15 mouse cellular contexts compared by ENCODE assay signal in the genomic region with DNA sequence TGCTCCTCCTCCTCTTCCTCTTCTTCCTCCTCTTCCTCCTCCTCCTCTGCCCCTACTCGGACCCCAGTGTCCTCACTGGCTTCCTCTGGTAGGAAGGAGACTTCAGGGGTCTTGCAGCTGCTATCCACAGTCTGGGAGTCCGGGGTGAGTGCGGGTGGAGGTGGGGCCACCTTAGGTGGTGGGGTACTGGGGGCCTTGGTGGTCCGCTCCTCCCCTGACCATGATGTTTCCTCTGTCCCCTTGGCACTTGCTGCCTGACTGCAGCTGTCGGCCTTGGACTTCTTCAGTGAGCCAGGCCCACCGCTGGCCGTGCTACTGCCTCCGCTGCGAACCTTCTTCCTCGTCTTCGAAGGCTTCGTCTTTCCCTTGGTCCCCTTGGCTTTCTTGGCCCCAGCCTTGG.
"Had no signal": no experiment of that assay in that cellular context is flagged by ENCODE, and none has a peak within 500 bp of the region (broad histone marks: within the 10 kb centered on the region; RNA-seq: fewer than 3 reads in every experiment).

No protein-coding gene starts in this region.

- H3K9ac ChIP-seq: neural tube, embryonic 13.5 days; neural tube, embryonic 15.5 days; stomach, embryonic 15.5 days had no signal

- DNase-seq: retina, postnatal 1 day; right cerebral cortex, adult 18-20 months; right cerebral cortex, postnatal 14 days; right cerebral cortex, postnatal 25 days; right cerebral cortex, postnatal 4 days; thymus, adult 18-20 months; thymus, adult 2 months; thymus, postnatal 14 days; thymus, postnatal 25 days; thymus, postnatal 36 days; thymus, postnatal 4 days had no signal

- H3K27ac ChIP-seq: neural tube, embryonic 13.5 days; neural tube, embryonic 15.5 days; stomach, embryonic 15.5 days; stomach, postnatal 0 days had no signal

- H3K27me3 ChIP-seq: neural tube, embryonic 13.5 days; neural tube, embryonic 15.5 days; stomach, embryonic 15.5 days had no signal

- H3K9me3 ChIP-seq: neural tube, embryonic 13.5 days; neural tube, embryonic 15.5 days; stomach, embryonic 15.5 days had no signal

- H3K4me2 ChIP-seq: neural tube, embryonic 13.5 days; neural tube, embryonic 15.5 days; stomach, embryonic 15.5 days had no signal

- H3K4me3 ChIP-seq: neural tube, embryonic 13.5 days; neural tube, embryonic 15.5 days; stomach, embryonic 15.5 days had no signal

- H3K4me1 ChIP-seq: neural tube, embryonic 13.5 days; neural tube, embryonic 15.5 days; stomach, embryonic 15.5 days had no signal
